Mouse (Mus musculus) megakaryocyte progenitor cell, adult 5-6 weeks (primary cell): ENCODE results near the gene Shld2. TPM values are rescaled to one million over a fixed set of nuclear protein-coding genes. Genes with fewer than 3 reads are reported as not detected.
A peak's percentile ranks its signal among the peaks of the same experiment; 100 is the strongest.

Experiments used
- ATAC-seq: replicated peaks from 2 replicates; pipeline ENCODE4 v1.8.0; 2016; ENCODE audit warnings: mild to moderate bottlenecking, moderate TSS enrichment, inconsistent platforms; ENCODE audit not compliant: poor library complexity
- total RNA-seq, 2 experiments: library from RNA; stranded (forward) in 1 of 2; stranded (reverse) in 1 of 2; fragments of 157-497, 149-512 nt in 1 of 2; fragments of 200-1000 nt in 1 of 2; gene quantifications; 2 replicates each; pipeline versions ENCODE4 v1.2.3 to v1.2.4; 2015 to 2017

The Shld2 gene
- total RNA-seq (2015) (7.9 and 13.2 TPM in 2 replicates), total RNA-seq (2017) (13.3 and 14.2 TPM in 2 replicates)

DNA sequence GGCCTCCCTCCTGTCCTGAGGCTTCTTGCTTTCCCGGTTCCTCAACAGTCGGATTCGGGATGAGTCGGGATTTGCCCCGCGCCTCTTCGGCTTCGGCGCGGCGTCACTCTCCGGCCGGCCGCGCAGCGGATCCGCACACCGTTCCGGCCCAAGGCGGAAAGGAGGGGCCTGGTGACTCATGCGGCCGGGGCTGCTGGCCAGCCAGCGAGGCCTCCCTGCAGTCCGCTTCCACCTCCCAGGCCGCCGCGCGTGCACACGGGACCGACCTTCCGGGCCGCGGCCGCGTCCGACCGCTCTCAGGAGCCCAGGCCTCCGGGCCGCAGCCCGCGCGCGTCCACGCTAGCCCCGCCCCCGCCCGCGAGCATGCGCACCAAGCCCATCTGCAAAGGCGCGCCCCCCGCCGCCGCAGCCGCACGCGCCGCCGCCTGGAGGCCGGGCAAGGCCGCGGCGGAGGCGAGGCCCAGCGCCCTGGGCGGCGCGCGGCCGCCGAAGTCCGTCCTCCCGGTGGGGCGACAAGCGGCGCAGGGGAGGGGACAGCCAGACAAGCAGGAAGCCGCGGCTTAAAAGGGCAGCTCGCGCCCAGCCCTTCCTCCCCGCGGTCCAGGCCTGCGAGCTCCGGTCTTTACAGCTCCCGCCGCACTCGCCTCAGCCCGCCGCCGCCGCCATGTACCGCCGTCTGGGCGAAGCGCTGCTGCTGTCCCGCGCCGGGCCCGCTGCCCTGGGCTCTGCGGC is at the start of gene Shld2, which contains the start of gene Glud1:
Shld2 (minus strand) TSS at position 260 of the 732 bp plus-strand sequence.
Glud1 (plus strand) TSS at position 494 of the 732 bp plus-strand sequence.
- ATAC-seq: peak; percentile 79

DNA sequence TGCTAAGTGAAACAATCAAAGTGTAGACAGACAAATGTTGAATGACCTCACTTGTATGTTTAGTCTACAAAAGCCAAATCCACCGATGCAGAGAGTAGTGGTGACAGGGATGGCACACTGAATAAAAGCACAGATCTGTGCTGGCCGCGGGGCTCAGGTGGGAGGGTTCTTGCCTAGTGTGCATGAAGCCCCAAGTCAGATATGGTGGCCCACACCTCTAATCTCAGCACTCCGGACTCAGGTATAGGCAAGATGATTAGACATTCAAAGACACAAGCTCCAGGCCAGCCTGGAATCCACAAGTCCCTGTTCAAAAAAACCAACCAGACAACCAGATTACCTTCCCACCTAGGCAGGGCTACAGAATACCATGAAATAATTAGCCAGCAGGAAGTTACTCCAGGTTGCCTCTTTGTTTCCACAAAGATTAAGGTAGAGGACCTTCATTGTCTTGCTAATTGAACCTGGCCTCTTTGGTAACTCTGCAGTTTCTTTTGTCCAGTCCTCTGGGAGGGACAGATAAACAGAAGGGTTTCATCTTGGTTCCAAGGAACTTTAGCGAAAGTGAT is 49.5 kb upstream of the Shld2 start:
- no peak for ATAC-seq

DNA sequence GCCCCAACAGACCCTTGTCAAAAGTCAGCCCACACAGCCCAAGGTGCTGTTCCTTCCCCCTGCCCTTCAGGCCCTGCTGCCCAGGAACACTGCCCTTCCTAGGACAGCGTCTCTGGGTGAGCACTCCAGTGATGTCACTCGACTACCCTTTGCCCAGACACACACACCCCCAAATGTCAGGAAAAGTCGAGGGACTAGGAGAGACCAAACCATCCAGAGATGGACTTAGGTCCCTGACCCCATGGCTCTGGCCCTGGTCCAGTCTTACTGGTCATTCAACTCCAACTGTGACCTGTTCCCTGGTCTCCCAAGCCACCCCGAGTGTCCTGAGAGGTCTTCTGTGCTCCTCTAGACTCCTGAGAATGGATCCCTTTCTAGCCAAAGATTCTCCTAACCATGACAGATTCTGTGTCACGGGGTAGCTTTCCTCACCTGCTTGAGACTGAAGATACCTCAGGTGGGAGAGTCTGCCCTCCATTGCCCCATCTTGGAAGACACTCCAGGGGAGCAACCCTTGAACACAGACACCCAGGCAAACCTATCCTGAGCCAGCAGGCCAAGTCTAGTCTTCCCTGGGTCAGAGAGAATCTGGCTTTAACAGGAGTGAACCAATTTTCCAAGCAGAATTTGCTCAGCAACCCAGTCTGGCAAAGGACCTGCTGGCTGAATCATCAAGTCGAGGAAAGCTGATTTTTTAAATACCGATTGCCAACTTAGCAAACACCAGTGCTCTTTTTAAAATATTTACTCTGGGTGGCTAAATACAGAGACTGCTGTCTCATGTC is 47.6 kb upstream of the Shld2 start:
- ATAC-seq: no peak

DNA sequence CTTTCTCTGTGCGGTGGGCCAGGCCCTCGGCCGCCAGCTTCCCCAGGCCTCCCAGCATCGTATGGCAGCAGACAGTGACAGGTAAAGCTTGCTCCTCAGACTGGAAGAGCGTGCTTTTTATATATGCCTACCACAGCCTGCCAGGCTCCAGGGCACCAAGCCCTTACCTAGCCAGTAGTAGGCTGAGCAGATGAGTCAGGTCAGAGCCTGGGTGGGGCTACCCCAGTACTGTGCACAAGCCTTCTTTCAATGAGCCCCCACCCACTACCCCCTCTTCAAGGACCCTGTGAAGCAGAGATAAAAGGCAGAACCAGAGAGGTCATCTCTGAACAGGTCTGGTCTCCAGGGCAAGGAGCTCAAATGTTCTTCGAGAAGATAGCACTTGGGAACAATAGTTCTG is 45.0 kb upstream of the Shld2 start, which contains the start of gene Fam25c:
Fam25c (minus strand) TSS at position 133 of the 400 bp plus-strand sequence.
- ATAC-seq: no peak

DNA sequence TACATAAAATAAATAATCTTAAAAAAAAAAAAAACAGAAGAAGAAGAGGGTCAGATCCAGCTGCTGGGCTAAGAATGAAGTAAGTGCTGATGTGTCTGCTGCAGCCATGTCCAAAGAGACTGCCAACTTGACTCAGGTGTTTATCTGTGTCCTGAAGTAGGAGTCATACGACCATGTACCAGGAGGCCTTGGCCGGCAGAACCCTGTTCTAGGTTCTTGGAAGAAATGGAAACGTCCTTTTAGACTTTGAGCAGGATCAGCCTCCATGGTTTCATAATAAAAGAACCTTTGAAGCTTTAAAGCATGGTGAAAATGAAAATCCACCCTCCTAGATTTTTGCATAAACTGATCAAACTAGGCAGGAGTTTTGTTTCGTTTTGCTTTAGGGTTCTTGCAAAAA is 44.2 kb upstream of the Shld2 start:
- no peak for ATAC-seq

DNA sequence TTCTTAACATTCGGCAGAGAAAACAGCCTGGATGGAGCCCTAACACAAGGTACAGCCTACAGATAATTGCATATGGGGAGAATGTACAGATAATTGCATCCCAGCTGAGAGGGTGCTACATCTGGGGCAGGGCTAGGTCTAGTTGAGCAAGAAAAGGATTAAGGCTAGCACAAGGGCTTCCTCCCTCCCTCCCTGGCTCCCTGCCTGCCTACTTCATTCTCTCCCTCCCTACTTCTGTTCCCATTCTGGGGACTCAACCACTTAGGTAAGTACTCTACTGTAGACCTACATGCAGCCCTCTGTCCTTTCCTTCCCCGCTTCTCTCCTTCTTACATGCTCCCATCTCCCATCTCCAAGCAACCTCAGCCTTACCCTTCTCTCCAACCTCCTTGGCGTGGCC is 43.0 kb upstream of the Shld2 start:
- ATAC-seq: no peak

DNA sequence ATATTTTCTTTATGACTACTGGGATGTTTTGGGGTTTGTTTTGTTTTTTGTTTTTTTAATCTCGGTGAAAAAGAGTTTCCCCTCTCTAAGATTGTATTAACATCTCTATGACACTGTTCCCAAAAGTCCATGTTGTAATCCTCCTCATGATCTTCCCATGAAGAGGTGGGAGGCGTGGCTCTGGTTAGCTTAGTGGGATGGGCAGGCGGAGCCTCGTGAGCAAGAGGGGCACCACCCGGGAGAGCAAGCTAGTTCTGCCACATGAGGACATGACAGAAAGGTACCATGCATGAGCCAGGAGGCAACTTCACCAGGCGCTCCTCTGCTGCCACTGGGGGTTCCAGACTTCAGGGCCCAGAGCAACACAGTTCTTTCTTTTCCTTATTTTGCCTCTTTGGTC is 42.2 kb upstream of the Shld2 start:
- no peak for ATAC-seq

DNA sequence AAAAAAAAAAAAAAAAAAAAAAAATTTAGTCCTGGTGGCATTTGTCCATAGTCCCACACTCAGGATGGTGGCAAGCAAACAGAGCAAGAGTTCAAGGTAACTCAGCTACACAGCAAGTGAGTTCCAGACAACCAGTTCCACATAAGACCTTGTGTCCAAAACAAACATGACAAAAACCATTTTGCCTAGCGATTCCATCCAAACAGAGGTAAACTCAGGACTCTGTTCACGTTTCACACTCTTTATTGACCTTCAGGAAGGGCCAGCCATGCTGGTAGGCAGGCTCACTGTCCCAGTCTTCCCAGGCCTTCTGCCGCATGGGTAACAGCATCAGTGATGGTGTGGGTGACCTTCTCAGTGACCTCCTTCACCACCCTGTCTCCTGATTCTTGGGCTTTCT is 41.4 kb upstream of the Shld2 start:
- no peak for ATAC-seq

DNA sequence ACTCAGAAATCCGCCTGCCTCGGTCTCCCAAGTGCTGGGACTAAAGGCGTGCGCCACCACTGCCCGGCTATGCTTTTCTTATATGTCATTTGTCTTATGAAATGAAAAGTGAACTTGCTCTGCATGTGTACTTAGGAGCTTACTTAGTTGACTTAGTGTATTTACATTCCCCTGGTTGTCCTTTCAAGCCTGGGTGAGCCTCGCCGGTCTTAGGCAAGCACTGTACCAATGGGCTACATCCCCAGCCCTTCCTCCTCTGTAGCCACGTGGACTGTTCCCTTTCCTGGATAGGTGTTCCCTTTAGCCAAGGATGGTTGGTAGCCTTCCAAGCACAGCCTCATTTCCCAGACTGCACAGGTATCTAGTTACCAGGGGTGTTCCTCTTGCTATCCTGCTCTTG is 38.7 kb upstream of the Shld2 start:
- ATAC-seq: no peak

DNA sequence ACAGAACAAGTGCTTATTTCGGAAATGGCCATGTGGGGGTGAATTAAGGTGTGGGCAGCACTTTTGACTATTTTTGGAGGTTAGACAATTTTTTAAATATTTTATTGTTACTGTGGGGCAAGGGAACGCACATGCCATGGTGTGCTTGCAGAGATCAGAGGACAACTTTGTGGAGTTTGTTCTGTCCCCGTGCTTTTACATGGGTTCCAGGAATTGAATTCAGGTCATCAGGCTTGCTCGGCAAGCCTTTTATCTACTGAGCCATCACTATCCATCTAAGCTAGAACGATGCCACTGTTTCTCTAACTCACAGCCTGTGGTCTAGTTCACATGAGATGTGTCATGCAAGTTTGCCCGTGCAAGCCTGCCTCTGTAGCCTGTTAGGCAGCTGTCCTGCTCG is 38.0 kb upstream of the Shld2 start:
- ATAC-seq: no peak

DNA sequence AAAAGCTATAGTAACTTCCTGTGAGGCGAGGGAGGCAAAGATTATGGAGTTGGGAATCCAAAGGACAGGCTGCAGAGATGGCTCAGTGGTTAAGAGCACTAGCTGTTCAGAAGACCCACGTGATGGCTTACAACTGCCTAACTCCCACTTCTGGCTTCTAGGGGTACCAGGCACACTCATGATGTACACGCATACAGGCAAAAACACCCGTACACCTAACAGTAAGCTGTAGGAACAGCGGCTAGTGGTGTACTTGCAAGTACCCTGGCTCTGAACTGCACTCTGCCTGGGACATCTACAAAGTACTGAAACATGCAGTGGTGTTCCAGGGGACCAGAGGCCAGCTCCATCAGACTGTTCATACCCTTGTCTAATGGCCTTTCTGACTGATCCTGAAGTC is 36.8 kb upstream of the Shld2 start:
- ATAC-seq: no peak

DNA sequence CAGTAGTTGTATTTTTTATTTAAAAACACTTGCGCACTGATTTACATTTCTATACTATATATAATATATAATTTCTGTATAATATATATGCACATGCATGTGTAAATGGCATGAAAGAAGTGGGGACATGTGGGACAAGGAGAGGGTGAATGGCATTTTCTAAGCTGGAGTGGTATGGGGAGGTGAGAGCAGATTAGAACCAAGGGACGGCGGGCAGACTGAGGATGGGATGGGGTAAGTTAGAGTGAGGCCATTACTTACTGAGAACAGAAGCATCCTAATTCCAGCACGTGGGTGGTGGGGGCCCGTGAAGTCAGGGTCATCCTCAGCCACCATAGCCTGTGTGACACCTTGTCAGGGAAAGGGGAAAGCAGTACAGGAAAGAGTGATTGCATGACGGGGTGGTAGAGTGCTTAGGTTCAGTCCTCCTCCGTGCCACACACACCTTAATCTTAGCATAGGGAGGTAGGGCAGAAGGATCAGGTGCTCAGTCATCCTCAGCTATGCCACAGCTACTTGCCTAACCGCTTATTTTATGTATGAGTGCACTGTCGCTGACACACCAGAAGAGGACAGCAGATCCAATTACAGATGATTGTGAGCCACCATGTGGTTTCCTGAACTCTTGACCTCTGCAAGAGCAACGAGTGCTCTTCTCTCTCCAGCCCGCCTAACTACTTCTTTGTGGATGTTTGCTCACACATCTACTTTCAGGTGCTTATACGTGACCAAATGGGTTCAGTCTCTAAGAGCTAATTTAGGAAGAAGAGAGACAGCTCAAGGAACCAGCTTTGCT is 35.7 kb upstream of the Shld2 start:
- no peak for ATAC-seq

DNA sequence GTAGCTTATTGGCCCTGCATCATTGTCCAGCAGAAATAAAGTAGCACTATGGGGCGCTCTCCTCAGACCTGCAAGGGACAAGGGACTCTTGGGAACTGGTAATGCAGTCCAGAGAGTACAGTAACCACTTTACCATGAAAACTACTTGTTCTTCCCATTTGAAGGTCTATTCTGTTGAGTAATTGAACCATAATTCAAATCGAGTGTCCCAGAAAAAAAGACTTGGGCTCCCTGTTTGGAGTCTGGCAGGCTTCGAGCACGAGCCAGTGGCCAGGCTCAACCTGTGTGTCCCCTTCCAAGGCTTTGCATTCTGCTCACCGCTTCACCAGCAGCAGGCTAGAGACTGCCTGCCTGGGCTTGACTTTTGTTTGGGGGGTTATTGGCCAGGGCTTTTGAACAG is 34.1 kb upstream of the Shld2 start:
- ATAC-seq: no peak

DNA sequence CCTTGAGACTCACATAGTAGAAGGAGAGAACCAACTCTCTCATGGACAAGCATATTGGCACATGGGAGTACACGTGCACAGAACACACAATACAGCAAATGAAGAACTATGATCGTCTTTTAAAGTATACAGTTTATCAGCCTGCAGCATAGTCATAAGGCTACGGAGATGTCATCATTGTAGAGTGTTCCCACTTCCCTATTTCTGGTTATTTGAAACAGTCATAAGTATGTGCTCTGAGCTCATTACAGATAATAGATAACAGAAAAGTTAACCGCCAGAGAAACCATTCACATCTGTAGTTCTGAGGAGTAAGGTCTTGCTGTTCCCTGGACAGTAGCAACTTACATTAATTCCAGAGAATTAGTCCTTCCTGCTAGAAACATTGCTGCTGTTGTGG is 32.8 kb upstream of the Shld2 start:
- ATAC-seq: peak; percentile 92

DNA sequence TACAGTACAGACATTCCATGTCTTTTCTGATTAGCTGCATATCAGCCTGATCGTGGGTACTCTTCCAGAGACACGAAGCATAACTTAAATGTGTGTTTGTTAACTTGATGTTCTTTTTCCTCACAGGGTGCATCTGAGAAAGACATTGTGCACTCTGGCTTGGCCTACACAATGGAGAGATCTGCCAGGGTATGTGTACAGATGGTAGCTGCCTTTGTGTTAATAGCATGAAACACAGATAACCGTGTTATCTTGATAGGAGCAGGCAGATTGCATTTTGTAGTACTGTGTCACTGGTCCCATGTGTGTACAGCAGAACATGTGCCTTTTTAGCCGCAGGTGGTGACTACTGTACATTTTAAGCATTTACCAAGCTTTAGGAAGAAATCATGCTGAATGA is 31.7 kb upstream of the Shld2 start:
- ATAC-seq: no peak

DNA sequence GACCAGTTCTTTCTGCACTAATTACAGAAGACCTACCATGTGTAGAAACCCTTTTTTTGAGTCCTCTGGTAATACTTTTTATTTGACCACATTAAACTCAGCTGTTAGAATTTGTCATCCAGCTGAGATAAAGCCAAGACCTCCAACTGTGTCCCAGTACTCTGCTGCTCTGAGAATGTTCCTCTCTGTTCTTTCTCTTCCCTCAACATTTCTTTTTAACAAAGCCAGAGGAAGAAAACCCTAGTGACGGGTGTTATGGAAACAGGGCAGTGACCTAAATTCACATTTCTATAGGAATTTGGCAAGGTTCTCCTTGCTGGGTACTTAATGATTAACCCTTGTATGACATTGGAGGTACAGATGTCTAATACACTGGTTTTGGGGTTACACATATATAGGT is 29.2 kb upstream of the Shld2 start:
- ATAC-seq: no peak

DNA sequence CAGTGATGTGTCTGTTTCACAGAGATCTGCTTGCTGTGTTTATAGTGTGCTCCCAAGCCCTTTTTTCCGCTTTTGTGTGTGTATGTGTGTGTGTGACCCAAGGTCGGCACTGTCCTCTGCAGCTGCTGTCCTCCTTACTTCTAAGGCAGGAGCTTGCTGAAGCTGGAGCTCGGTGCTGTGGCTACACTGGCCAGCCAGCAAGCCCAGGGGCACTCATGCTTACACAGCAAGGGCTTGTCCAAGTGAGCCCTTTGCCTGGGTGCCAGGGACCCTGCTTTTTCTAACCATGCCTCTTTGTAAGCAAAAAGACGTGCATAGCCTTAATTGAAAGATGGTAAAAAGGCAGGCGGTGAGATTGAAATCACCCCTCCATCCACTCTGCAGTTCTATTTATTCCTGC is 22.2 kb upstream of the Shld2 start:
- ATAC-seq: no peak

DNA sequence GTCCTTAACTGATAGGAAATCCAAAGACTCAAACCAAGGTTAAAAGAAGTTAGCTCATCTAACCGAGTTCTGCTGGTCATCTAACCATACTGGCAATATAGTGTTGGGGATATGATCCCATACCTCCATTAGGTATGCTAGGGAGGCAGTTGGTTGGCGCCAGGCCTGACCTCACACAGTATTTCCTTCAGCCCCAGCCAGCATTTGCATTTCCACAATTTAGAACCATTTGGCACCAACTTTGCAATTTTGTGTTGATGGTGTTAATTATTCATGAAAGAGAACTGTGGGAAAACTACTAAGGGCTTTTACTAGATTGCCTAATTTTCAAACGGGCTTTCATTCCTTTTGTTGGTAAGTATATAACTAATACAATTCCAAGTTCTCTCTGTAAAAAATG is 21.6 kb upstream of the Shld2 start:
- ATAC-seq: no peak

DNA sequence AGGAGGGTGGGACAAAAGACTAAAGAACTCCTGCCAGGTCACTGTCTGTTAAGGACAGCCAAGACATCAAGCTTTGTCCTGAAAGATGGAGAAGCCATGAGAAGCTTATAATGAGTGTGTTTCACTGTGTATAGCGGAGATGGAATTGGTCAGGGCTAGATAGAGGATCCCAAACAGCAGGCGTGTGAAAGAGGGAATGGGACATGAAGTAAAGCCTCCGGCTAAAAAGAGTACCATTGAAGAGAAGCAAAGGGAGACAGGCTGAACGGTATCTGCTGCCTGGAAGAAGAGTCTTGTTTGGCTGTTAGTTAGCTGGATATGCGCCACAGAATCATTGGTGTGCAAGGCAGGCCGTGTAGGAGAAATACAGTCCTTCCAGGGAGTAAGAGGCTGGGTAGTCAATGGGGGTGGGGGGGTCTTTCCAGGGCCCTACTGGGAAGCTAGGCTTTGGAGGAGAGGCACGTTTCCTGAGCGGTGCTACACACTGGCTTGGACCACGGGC is 20.4 kb upstream of the Shld2 start:
- no peak for ATAC-seq

DNA sequence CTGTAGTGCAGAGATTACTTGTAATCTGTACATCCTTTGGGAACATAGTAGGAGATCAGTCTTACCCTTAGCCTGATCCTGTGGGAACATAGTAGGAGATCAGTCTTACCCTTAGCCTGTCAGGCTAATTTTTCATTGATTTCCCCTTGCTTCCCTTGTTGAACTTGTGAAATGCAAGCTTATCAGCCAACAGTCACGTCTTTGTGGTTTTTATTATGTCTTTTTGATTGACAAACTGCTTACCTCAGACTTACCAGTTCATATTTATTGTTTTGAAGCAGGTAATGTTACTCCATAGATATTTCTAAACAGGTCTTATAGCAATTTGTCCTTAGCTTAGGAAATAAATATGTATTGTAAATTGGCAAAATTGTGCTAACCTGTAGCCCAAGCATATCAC is 17.3 kb upstream of the Shld2 start:
- ATAC-seq: peak; percentile 29; the same call in 1 of the 2 replicates

DNA sequence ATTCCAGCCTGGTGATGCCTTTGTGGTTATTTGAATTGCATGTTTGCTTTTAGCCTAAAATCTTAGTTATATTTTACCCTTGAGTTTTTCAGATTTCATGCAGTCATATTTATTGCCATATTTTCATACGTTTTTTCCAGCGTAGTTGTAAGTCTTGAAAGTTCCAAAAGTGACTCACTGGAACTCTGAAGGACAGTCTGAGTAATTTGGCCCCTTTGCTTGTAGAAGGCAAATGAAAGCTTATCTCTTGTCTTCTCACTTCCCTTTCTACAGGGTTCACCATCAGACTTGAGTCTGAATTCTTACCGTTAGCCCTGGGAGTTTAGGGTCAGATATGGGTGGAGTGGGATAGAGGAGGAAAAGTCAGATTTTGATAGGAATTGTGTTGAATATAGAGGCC is 16.3 kb upstream of the Shld2 start:
- no peak for ATAC-seq
